Mouse (Mus musculus) CH12.LX (cell line): ENCODE measurements around the gene Syt6.

Experiments
- CTCF ChIP-seq, 2 experiments: IDR thresholded peaks in 1 of 2; conservative IDR thresholded peaks in 1 of 2; 2 replicates each; pipeline ENCODE4 v1.5.1; 2011 to 2012; ENCODE audit warnings: low read depth in 2 of 2, low read length in 2 of 2, improper control_type of control experiment in 1 of 2, inconsistent platforms in 1 of 2, mild to moderate bottlenecking in 1 of 2, moderate library complexity in 1 of 2
- POLR2A ChIP-seq: IDR thresholded peaks from 2 replicates; pipeline ENCODE4 v1.6.1; 2011; ENCODE audit warnings: low read depth, mild to moderate bottlenecking, improper control_type of control experiment, low read length
- ZKSCAN1 ChIP-seq: IDR thresholded peaks from 2 replicates; pipeline ENCODE4 v1.6.1; 2012; ENCODE audit warnings: low read depth, inconsistent platforms, low read length, improper control_type of control experiment, borderline replicate concordance
- ZNF384 ChIP-seq: IDR thresholded peaks from 2 replicates; pipeline ENCODE4 v1.6.1; 2012; ENCODE audit warnings: low read depth, low read length, improper control_type of control experiment, inconsistent platforms

GRCm38 (mm10) chr3:103567226-103567625 is 7.8 kb upstream of the Syt6 start:
- TF ChIP-seq ZKSCAN1 (no peak), CTCF (conservative IDR thresholded peaks at IDR 0.05 in 1 of 2, IDR thresholded peaks at IDR 0.05 in 1 of 2; ENCODE audit: low read depth in 2 of 2, low read length in 2 of 2) (no peak), ZNF384 (no peak), POLR2A (no peak)
